12 mouse cellular contexts compared by ENCODE assay signal in genomic region chr16:76355947-76356550, GRCm38 (mm10).
"Had no signal": no experiment of that assay in that cellular context is flagged by ENCODE, and none has a peak within 500 bp of the region (broad histone marks: within the 10 kb centered on the region; RNA-seq: fewer than 3 reads in every experiment).

No protein-coding gene starts in this region.

- H3K9ac ChIP-seq: intestine, embryonic 15.5 days; limb, embryonic 15.5 days; midbrain, embryonic 15.5 days; neural tube, embryonic 13.5 days had no signal

- H3K27me3 ChIP-seq: intestine, embryonic 15.5 days; limb, embryonic 15.5 days; midbrain, embryonic 15.5 days; neural tube, embryonic 13.5 days had no signal

- H3K9me3 ChIP-seq: intestine, embryonic 15.5 days; limb, embryonic 15.5 days; midbrain, embryonic 15.5 days; neural tube, embryonic 13.5 days had no signal

- H3K4me3 ChIP-seq: intestine, embryonic 15.5 days; left cerebral cortex, adult 2 months; limb, embryonic 15.5 days; midbrain, embryonic 15.5 days; neural tube, embryonic 13.5 days had no signal

- DNase-seq: kidney, adult 18-20 months; kidney, postnatal 14 days; lung, adult 18-20 months; retina, postnatal 1 day; right cerebral cortex, postnatal 4 days; thymus, postnatal 25 days had no signal

- H3K27ac ChIP-seq: intestine, embryonic 15.5 days; left cerebral cortex, adult 2 months; limb, embryonic 15.5 days; midbrain, embryonic 15.5 days; neural tube, embryonic 13.5 days had no signal

- H3K4me2 ChIP-seq: intestine, embryonic 15.5 days; limb, embryonic 15.5 days; midbrain, embryonic 11.5 days; midbrain, embryonic 15.5 days; neural tube, embryonic 13.5 days had no signal

- ATAC-seq: intestine, embryonic 15.5 days; midbrain, embryonic 15.5 days had no signal

- H3K36me3 ChIP-seq: intestine, embryonic 15.5 days; midbrain, embryonic 15.5 days had no signal
